Mouse (Mus musculus): ENCODE results near the gene Nectin2.

Gene Nectin2

DNA sequence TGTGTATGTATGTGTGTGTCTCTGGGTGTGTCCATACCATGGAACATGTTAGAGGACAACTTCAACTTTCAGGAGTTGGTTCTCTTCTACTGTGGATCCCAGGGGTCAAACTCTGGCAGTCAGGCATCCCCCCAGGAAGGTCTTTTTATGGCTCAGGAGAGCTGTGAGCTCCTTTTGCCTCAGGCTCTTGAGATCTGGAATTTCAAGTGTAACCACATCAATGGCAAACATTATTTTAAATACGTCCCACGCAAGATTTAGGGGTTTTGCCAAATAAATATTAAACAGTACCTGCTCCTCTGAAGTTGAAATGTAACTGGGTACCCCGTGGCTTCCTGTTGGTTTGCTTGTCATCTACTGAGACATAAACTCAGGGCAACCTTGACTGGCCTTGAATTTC is 67.3 kb downstream of the Nectin2 start:
- DNase-seq, result no peak

DNA sequence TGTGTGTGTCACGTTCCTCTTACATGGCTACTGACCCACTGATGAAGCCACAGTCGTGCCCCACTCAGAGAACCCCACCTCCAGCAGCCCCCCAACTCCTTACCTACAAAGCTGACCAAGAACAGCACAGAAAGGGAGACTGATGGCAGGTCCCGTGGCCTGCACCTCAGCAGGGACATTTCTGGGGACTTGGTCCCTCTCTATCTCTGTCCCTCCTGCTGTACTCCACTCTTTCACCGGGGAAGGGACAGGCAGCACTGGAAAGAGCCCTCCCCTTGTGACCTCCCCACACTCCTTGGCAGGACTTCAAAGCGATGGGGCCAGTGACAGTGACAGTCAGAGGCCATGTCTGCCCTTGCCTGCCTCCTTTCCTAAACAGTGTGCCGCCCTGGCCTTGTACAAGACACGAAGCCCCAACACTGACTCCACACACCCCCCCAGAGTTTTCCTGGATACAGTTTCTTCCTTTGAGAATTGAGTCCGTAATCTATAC is 69.0 kb downstream of the Nectin2 start, which contains the start of the genes Gm44805 and Apoc4:
Gene Gm44805 (minus strand): TSS at position 222 of the 493 bp plus-strand sequence.
Gene Apoc4 (minus strand): TSS at position 278 of the 493 bp plus-strand sequence.
- DNase-seq, result no peak

DNA sequence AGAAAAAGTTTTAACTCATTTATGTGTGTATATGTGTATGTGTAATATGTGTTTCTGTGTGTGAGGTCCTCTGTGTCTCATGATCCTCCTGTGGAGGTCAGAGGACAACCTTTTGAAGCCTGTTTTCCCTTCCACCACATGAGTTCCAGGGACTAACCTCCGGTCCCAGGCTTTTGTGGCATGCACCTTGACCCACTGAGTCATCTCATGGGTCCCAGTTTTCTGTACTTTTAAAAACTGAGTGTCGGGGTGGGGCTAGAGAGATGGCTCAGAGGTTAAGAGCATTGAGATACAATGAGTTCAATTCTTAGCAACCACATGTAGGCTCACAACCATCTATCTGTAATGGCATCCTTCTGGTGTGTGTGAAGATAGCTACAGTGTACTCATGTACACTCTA is 69.6 kb downstream of the Nectin2 start:
- DNase-seq, result no peak

DNA sequence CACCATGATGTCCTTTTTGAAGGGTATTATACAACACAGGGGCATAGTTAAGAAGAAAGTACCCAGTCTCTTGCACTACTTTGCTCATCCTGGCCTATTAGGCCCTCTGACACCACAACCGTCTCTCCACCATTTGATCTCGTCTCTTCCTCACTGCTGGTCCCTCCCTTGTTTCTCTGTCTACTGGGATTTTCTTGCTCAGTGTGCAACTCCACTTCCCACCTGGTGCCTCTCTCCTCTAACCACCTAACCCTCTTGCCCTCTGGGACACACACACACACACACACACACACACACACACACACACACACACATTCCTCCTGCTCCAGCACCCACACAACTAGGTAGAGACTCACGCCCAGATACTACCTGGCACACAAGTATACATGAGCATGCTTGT is 71.4 kb downstream of the Nectin2 start:
- no peak for DNase-seq

DNA sequence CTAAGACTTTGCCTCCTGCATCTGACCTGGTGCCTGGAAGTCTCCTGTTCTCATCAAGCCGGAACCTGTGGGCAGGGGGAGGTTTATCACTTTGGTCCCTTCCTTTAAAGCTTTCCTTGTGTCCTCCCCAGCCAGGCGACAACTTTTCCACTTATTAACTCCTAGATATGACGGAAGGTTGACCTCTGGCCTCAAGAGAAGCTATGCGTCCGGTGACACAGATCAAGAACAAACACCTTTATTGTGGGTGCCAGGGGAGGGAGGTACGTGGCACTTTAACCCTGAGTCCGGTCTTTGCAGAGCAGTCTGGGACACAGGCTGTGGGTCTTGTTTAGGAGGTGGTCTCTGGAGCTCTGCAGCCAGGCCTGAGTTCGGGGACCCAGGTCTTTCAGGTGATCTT is 72.4 kb downstream of the Nectin2 start, which contains the start of gene Apoc2:
Gene Apoc2 (minus strand): TSS at position 70 of the 400 bp plus-strand sequence.
- DNase-seq, result no peak

DNA sequence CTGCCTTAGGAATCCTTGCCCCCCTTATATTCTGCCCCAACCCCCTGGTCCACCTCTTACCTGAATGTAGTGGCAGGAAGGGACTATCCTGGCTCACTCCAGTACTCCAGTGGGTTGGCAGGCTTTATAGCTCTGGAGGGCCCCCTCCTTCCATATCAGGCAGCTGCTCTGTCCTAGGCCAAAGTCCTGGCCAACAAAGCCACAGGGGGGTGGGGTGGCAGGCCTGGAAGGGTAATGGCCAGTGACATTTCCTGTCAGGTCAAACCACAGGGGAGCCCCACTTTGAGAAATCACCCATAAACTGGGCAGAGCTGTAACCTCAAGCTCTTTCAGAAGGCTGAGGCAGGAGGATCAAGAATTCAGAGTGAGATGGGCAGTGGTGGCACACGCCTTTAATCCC is 73.6 kb downstream of the Nectin2 start:
- no peak for DNase-seq

DNA sequence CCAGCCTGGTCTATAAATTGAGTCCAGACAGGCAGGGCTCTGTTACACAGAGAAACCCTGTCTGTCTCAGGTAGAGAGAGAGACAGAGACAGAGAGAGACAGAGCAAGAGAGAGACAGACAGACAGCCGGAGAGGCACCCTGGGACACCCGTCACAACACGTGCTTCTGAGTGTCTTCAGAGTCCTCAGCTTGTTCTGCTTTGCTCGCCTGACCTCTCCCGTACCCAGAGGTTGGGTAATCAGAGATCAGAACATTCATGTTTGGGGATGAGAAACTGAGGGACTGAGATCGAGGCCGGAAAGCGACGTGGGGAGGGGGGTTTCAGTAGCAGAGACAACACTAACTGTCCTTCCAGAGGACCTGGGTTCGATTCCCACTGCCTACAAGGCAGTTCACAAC is 74.5 kb downstream of the Nectin2 start:
- no peak for DNase-seq

DNA sequence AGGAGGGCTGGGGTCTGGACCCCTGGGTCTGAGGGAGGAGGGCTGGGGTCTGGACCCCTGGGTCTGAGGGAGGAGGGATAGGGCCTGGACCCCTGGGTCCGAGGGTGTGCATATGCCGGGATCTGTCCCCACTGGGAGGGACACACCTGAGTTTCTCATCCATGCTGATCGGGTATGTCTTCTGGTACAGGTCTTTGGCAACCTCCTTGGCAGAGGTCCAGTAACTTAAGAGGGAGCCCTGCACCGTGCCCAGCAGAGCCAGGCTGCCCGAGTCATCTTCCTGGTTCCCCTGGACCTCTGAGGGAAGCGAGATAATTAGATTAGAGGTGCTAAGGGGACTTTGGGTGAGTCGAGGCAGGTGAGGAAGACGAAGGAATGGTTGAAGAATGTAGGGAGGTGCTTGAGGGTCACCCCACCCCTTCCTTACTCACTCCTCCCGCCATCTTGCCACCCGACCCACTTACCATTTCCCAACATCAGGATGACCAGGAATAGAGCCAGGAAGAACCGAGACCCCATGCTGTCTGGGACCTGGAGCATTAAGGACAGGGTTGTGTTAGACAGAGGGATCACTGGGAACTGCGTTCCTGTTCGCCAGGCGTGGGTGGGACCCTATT is 77.1 kb downstream of the Nectin2 start:
- DNase-seq, result no peak

DNA sequence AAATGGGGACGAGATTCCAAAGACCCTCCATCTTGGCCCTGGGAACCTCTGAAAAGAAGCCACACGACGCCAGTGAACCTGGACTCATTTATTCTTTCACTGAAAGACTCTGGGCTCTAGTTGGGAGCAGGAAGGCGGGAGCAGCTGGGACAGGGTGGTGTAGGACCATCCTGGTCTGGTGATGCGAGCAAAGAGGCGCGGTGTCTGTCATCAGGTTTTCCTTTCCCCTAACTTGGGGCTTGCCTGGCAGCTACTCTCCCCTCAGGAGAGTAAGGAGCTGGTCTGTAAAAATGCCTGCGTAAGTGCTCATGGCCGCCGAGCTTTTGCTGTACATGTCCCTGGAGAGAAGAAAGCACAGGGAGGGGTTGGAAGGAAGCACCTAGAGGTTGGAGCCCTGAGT is 78.8 kb downstream of the Nectin2 start:
- DNase-seq, result no peak

DNA sequence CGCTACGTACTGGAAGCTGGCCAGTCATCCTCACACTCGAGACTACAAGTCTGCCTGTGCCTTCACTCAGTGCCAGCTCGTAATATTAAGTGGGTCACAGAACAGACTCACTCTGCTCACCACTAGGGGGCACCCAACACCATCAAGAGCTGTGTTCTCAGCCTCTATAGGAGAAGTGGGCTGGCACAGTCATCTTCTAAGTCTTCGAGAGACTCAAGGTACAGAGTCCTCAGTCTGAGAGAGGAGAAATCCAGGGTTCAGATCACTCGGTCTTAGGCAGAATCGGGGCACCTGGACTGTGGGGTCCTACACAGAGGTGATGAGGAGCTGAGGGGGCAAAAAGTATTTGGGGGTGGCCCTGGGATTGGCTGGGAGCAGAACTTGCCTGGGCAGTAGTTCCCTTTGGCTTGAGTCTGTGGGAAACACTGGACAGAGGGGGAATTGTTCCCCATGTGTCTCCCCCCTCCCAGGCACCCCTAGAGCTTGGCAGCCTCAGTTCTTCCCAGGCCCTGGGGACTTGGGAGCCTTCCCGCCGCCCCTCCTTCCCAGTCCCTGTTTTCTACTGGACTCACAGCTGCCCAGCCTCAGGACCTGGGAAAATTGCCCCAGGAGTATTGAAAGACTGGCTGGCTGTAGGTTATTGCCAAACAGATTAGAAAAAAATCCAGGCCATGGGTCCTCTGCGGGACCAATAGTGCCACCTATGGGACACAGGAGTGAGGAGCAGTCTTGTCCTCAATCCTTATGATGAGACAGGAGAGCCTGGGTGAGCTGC is 81.1 kb downstream of the Nectin2 start:
- peak; percentile 91 for DNase-seq

DNA sequence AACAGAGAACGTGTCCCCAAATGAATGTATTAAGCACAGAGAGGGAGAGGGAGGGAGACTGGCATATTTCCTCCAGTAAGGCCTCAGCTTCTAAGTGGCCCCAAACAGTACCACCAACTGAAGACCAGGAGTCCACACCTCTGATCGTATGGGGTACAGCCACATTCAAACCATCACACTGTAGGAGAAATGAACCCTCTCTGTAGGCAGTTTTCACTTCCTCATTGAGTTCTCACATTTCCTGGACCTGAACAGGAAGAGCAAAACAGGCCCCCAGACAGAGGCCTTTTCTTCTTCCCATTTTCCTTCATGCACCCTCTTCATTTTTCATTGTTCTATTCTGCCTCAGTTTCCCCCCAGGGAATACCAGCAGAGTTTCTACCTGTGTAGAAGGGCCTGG is 82.8 kb downstream of the Nectin2 start:
- no peak for DNase-seq

DNA sequence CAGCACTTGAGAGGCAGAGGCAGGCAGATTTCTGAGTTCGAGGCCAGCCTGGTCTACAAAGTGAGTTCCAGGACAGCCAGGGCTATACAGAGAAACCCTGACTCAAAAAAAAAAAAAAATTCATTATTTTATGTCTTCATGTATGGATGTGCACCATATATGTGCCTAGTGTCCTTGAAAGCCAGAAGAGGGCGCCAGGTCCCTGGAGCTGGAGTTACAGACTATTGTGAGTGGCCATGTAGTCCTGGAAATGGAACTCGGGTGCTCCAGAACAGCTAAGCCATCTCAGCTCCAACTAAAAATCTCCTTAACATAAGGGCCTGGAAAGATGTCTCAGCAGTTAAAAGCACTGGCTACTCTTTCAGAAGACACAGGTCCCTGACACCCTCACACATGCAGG is 83.5 kb downstream of the Nectin2 start:
- DNase-seq, result no peak

Data from cerebellum, adult 11 months (tissue).